Mouse (Mus musculus) spleen, adult 2 months (tissue): Measurements from ENCODE around the gene Atg3.

ENCODE experiments used
- CTCF ChIP-seq: fragments of 200-500 bp; IDR thresholded peaks from 2 replicates; pipeline ENCODE4 v1.5.1; 2011; ENCODE audit warnings: mild to moderate bottlenecking, inconsistent platforms; ENCODE audit not compliant: insufficient read depth, insufficient read length, insufficient replicate concordance; ENCODE audit errors: extremely low read depth
- POLR2A ChIP-seq: fragments of 200-500 bp; IDR thresholded peaks from 2 replicates; pipeline ENCODE4 v1.6.1; 2011; ENCODE audit warnings: low read depth, low read length, inconsistent platforms

DNA sequence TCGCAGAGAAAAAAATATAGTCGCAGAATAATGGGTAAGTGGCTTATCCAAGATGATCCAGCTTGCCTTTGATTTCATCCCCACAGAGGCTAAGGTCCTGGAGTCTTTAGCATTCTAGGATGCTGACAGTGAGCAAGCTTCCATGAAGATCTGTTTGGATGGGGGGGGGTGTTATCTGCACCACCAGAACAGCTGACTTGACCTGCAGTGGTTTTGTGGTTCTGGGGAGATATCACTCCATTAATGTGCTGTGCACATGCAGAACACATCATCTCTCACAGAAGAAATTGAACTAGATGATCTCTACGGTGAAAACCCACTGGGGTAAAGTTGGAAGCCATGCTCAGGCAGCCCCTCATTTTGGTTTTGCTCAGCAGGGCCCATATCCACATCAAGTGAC lies 41.4 kb upstream of the Atg3 start:
- no peak for TF ChIP-seq CTCF
- no peak for TF ChIP-seq POLR2A
